12 mouse cellular contexts compared by ENCODE assay signal in genomic region chr7:131113676-131114075, GRCm38 (mm10). TPM values are rescaled to one million over a fixed set of nuclear protein-coding genes. Genes with fewer than 3 reads are reported as not detected.
A peak's percentile ranks its signal among the peaks of the same experiment; 100 is the strongest.
DNase-seq lines count a peak whose midpoint lies in the region; ATAC-seq and TF ChIP-seq lines count a peak whose summit lies in the region.
"Had no signal": no experiment of that assay in that cellular context is flagged by ENCODE, and none has a peak within 500 bp of the region (broad histone marks: within the 10 kb centered on the region; RNA-seq: fewer than 3 reads in every experiment).

No protein-coding gene starts in this region.

- no peak overlapping the region for H3K27ac ChIP-seq in lung, postnatal 0 days (ENCODE audit: low read length)
- H3K27ac ChIP-seq: embryonic facial prominence, embryonic 12.5 days; kidney, embryonic 15.5 days; liver, embryonic 15.5 days had no signal

- no peak overlapping the region for H3K4me3 ChIP-seq in lung, postnatal 0 days (ENCODE audit: low read depth, low read length)
- H3K4me3 ChIP-seq: embryonic facial prominence, embryonic 12.5 days; kidney, embryonic 15.5 days; liver, embryonic 15.5 days had no signal

- no peaks in the 10 kb centered on the region for H3K4me1 ChIP-seq in lung, postnatal 0 days (ENCODE audit: insufficient read depth, low read depth, low read length)
- H3K4me1 ChIP-seq: embryonic facial prominence, embryonic 12.5 days; kidney, embryonic 15.5 days; liver, embryonic 15.5 days had no signal

- H3K36me3 ChIP-seq in lung, postnatal 0 days (ENCODE audit: insufficient read depth, low read length): no peaks in the 10 kb centered on the region
- H3K36me3 ChIP-seq: embryonic facial prominence, embryonic 12.5 days; kidney, embryonic 15.5 days; liver, embryonic 15.5 days had no signal

- peak; percentile 1 to 12 for DNase-seq in frontal cortex, postnatal 36 days (ENCODE audit: low spot score in 2 of 2)
- no peak for DNase-seq in frontal cortex, postnatal 25 days (ENCODE audit: low spot score in 2 of 2)
- peak; percentile 5 to 30 for DNase-seq in lung, adult 18-20 months
- DNase-seq in lung, postnatal 0 days (ENCODE audit: low spot score): no peak
- DNase-seq in cerebellum, postnatal 10 days: peak; percentile 67 to 74
- peak; percentile 42 to 61 for DNase-seq in lung, postnatal 4 days
- DNase-seq: forebrain, postnatal 0 days had no signal

- TF ChIP-seq EP300 in lung, postnatal 0 days (IDR thresholded peaks at IDR 0.05): no peak

- no peak overlapping the region for H3K9ac ChIP-seq in lung, postnatal 0 days (replicated peaks; ENCODE audit: low read depth)
- H3K9ac ChIP-seq: embryonic facial prominence, embryonic 12.5 days; forebrain, postnatal 0 days; kidney, embryonic 15.5 days; liver, embryonic 15.5 days had no signal

- H3K27me3 ChIP-seq in lung, postnatal 0 days (replicated peaks; ENCODE audit: insufficient read depth, low read length): no peaks in the 10 kb centered on the region
- H3K27me3 ChIP-seq: embryonic facial prominence, embryonic 12.5 days; kidney, embryonic 15.5 days; liver, embryonic 15.5 days had no signal

- 30% methylated on average over 6 of the region's 6 CpGs for WGBS in lung, postnatal 0 days

- H3K9me3 ChIP-seq in lung, postnatal 0 days (ENCODE audit: low read length): no peaks in the 10 kb centered on the region
- H3K9me3 ChIP-seq: embryonic facial prominence, embryonic 12.5 days; kidney, embryonic 15.5 days; liver, embryonic 15.5 days had no signal

- no peak overlapping the region for H3K4me2 ChIP-seq in lung, postnatal 0 days (replicated peaks; ENCODE audit: low read depth, low read length)
- H3K4me2 ChIP-seq: embryonic facial prominence, embryonic 12.5 days; kidney, embryonic 15.5 days; liver, embryonic 15.5 days had no signal

- no peak for TF ChIP-seq CTCF in lung, postnatal 0 days (IDR thresholded peaks at IDR 0.05)

- no peak for ATAC-seq in lung, postnatal 0 days
- ATAC-seq in CD4-positive, CD25-positive, alpha-beta regulatory T cell, adult 4 months: no peak
- ATAC-seq: activated CD4-positive, CD25-positive, alpha-beta regulatory T cell, adult 4 months; forebrain, postnatal 0 days had no signal

RNA-seq across cellular contexts. Expression of gene 4933402N03Rik, which starts 32.4 kb away (rescaled TPM):
- polyA plus RNA-seq in lung, postnatal 0 days (2015; fragmentation: Nextera tagmentation; extraction: Ambion mirVana): not detected in 2 replicates
- not detected for polyA plus RNA-seq in CD4-positive, CD25-positive, alpha-beta regulatory T cell, adult 4 months (2017; shearing (Covaris generic))
- polyA plus RNA-seq: activated CD4-positive, CD25-positive, alpha-beta regulatory T cell, adult 4 months; embryonic facial prominence, embryonic 12.5 days; forebrain, postnatal 0 days; kidney, embryonic 15.5 days; liver, embryonic 15.5 days had no signal

Comparison
In these comparisons a context has a peak if more than half of its experiments do, and no peak if none do; other contexts are left out.
1. DNase-seq: peak in frontal cortex, postnatal 36 days (2 of 2), lung, adult 18-20 months (2 of 2), cerebellum, postnatal 10 days (2 of 2) and lung, postnatal 4 days (2 of 2); none in frontal cortex, postnatal 25 days (0 of 2) and lung, postnatal 0 days (single experiment).